Mouse (Mus musculus) liver, postnatal 0 days (tissue): ENCODE measurements at regions not wholly inside any gene's neighbourhood (a gene's known extent, or its start where the extent isn't known, plus 50 kb on each side); places are given as distances from the start of the nearest gene placed in this dataset.

ENCODE experiments used
- ATAC-seq: fragments of 200-750 bp; cut with Nextera tagmentation; 2 replicates; pipeline ENCODE4 v1.8.0; 2017; ENCODE audit warnings: mild to moderate bottlenecking, moderate library complexity
- DNase-seq: peaks from one replicate; pipeline ENCODE4 v3.0.0-alpha.2; 2016
- H3K27ac ChIP-seq: fragments of 300-500 bp; sonication (generic); 2 replicates; pipeline ENCODE4 v1.5.1; 2014; ENCODE audit warnings: antibody characterized with exemption, moderate library complexity, mild to moderate bottlenecking, low read depth
- H3K27me3 ChIP-seq: fragments of 300-500 bp; sonication (generic); 2 replicates; pipeline ENCODE4 v1.6.1; 2014; ENCODE audit warnings: low read length, control low read depth, mixed read lengths; ENCODE audit not compliant: insufficient read depth
- H3K36me3 ChIP-seq: fragments of 300-500 bp; sonication (generic); replicated peaks from 2 replicates; pipeline ENCODE4 v1.6.1; 2014; ENCODE audit warnings: mild to moderate bottlenecking, control low read depth, low read length, moderate library complexity, mixed read lengths; ENCODE audit not compliant: insufficient read depth
- H3K4me1 ChIP-seq: fragments of 300-500 bp; sonication (generic); 2 replicates; pipeline ENCODE4 v1.6.1; 2014; ENCODE audit warnings: antibody characterized with exemption, mild to moderate bottlenecking, control low read depth; ENCODE audit not compliant: insufficient read depth
- H3K4me2 ChIP-seq: fragments of 300-500 bp; sonication (generic); 2 replicates; pipeline ENCODE4 v1.6.1; 2014; ENCODE audit warnings: low read depth, mild to moderate bottlenecking, low read length, moderate library complexity, mixed read lengths
- H3K4me3 ChIP-seq: fragments of 300-500 bp; sonication (generic); 2 replicates; pipeline ENCODE4 v1.5.1; 2014; ENCODE audit warnings: low read depth, low read length
- H3K9ac ChIP-seq: fragments of 300-500 bp; sonication (generic); replicated peaks from 2 replicates; pipeline ENCODE4 v1.6.1; 2014; ENCODE audit warnings: mild to moderate bottlenecking, moderate library complexity
- H3K9me3 ChIP-seq: fragments of 300-500 bp; sonication (generic); 2 replicates; pipeline ENCODE4 v1.6.1; 2016; ENCODE audit warnings: mild to moderate bottlenecking, control low read depth, low read length, mixed read lengths
- CTCF ChIP-seq: sonication (generic); IDR thresholded peaks from 2 replicates; pipeline ENCODE4 v1.5.1; 2016; ENCODE audit warnings: antibody characterized with exemption, low read depth
- EP300 ChIP-seq: IDR thresholded peaks from 2 replicates; pipeline ENCODE4 v1.6.1; 2016; ENCODE audit warnings: antibody characterized with exemption, low read depth, mild to moderate bottlenecking
- WGBS: fragments of 180-500 bp; shearing (Covaris S2); extraction: QIAGEN DNeasy Blood & Tissue Kit; methylation state at CpG from one replicate; pipeline ENCODE4 v1.1.7; 2014; ENCODE audit not compliant: insufficient replicate concordance; 5-methylcytosine and 5-hydroxymethylcytosine counted together

GRCm38 (mm10) chr2:161212322-161212882, 103.5 kb upstream of the Chd6 start:
- Histone ChIP-seq H3K9ac (no peak overlapping the region), H3K36me3 (no peaks in the 10 kb centered on the region), H3K27ac (no peak overlapping the region), H3K27me3 (0 out of 2 replicates have a peak, but pooled peaks cover 3% of the 10 kb centered on the region), H3K9me3 (no peaks in the 10 kb centered on the region), H3K4me3 (no peak overlapping the region), H3K4me2 (no peak overlapping the region), H3K4me1 (no peaks in the 10 kb centered on the region)
- 72% methylated on average over 13 of the region's 13 CpGs for WGBS
- TF ChIP-seq CTCF (no peak), EP300 (no peak)
- no peak for ATAC-seq
- no peak for DNase-seq

- H3K36me3 ChIP-seq: no peaks in the 10 kb centered on the region
- 86% methylated on average over 7 of the region's 7 CpGs for WGBS
- no peak overlapping the region for H3K4me3 ChIP-seq
- no peak overlapping the region for H3K27ac ChIP-seq
- H3K9ac ChIP-seq: no peak overlapping the region
- H3K4me2 ChIP-seq: no peak overlapping the region
- no peaks in the 10 kb centered on the region for H3K27me3 ChIP-seq
- no peaks in the 10 kb centered on the region for H3K4me1 ChIP-seq
- ATAC-seq: no peak
- TF ChIP-seq EP300: no peak
- TF ChIP-seq CTCF: no peak
- no peaks in the 10 kb centered on the region for H3K9me3 ChIP-seq
- no peak for DNase-seq
Observed at GRCm38 (mm10) chr2:161196713-161197372, 88.0 kb upstream of the Chd6 start.

GRCm38 (mm10) chr2:161187516-161187915, 78.6 kb upstream of the Chd6 start:
- Histone ChIP-seq H3K9me3 (no peaks in the 10 kb centered on the region), H3K27me3 (no peaks in the 10 kb centered on the region), H3K4me2 (no peak overlapping the region), H3K4me1 (no peaks in the 10 kb centered on the region), H3K27ac (no peak overlapping the region), H3K4me3 (no peak overlapping the region), H3K9ac (no peak overlapping the region), H3K36me3 (no peaks in the 10 kb centered on the region)
- no peak for ATAC-seq
- no peak for DNase-seq
- WGBS: 67% methylated on average over 1 of the region's 1 CpGs
- TF ChIP-seq CTCF (no peak), EP300 (no peak)

- H3K27ac ChIP-seq: no peak overlapping the region
- TF ChIP-seq EP300: no peak
- TF ChIP-seq CTCF: peak; percentile 75
- no peak overlapping the region for H3K9ac ChIP-seq
- no peak overlapping the region for H3K4me2 ChIP-seq
- no peak for ATAC-seq
- no peaks in the 10 kb centered on the region for H3K27me3 ChIP-seq
- no peaks in the 10 kb centered on the region for H3K4me1 ChIP-seq
- no peak for DNase-seq
- H3K4me3 ChIP-seq: no peak overlapping the region
- no peaks in the 10 kb centered on the region for H3K9me3 ChIP-seq
- H3K36me3 ChIP-seq: no peaks in the 10 kb centered on the region
Observed at GRCm38 (mm10) chr2:161185122-161185521, 76.2 kb upstream of the Chd6 start.

- H3K36me3 ChIP-seq: no peaks in the 10 kb centered on the region
- no peaks in the 10 kb centered on the region for H3K27me3 ChIP-seq
- 0 out of 2 replicates have a peak overlapping the region, but pooled peaks have one; percentile 55 for H3K27ac ChIP-seq
- H3K4me1 ChIP-seq: peaks cover 5% of the 10 kb centered on the region
- H3K4me2 ChIP-seq: peak overlapping the region; percentile 79
- peak; percentile 76 for ATAC-seq
- 3% methylated on average over 20 of the region's 20 CpGs for WGBS
- peak overlapping the region; percentile 44 for H3K4me3 ChIP-seq
- TF ChIP-seq EP300 (no peak), CTCF (peak; percentile 56)
- peak; percentile 57 for DNase-seq
- H3K9me3 ChIP-seq: no peaks in the 10 kb centered on the region
- 0 out of 2 replicates have a peak overlapping the region, but pooled peaks have one; percentile 3 for H3K9ac ChIP-seq
Observed at GRCm38 (mm10) chr2:161177355-161178021, 68.6 kb upstream of the Chd6 start.

GRCm38 (mm10) chr2:161166681-161167080, 57.8 kb upstream of the Chd6 start:
- Histone ChIP-seq H3K4me2 (no peak overlapping the region), H3K9me3 (no peaks in the 10 kb centered on the region), H3K27me3 (no peaks in the 10 kb centered on the region), H3K9ac (no peak overlapping the region), H3K4me1 (no peaks in the 10 kb centered on the region), H3K4me3 (no peak overlapping the region), H3K36me3 (no peaks in the 10 kb centered on the region), H3K27ac (no peak overlapping the region)
- no peak for ATAC-seq
- 53% methylated on average over 3 of the region's 3 CpGs for WGBS
- no peak for DNase-seq
- TF ChIP-seq CTCF (no peak), EP300 (no peak)
